Mouse (Mus musculus) kidney, embryonic 16.5 days (tissue): ENCODE results near the gene Foxo4. TPM values are rescaled to one million over a fixed set of nuclear protein-coding genes. Genes with fewer than 3 reads are reported as not detected.

ENCODE experiments used
- ATAC-seq: fragments of 200-750 bp; cut with Nextera tagmentation; 2 replicates; pipeline ENCODE4 v1.8.0; 2017; ENCODE audit warnings: moderate TSS enrichment; ENCODE audit not compliant: low FRiP score, low TSS enrichment
- H3K27ac ChIP-seq: fragments of 300-500 bp; sonication (generic); 2 replicates; pipeline ENCODE4 v1.5.1; 2014; ENCODE audit warnings: low read length
- H3K27me3 ChIP-seq: fragments of 300-500 bp; sonication (generic); 2 replicates; pipeline ENCODE4 v1.6.1; 2014; ENCODE audit warnings: low read length, control low read depth, mixed read lengths; ENCODE audit not compliant: insufficient read depth
- H3K36me3 ChIP-seq: fragments of 300-500 bp; sonication (generic); 2 replicates; pipeline ENCODE4 v1.6.1; 2014; ENCODE audit warnings: low read length, control low read depth, mixed read lengths; ENCODE audit not compliant: insufficient read depth
- H3K4me1 ChIP-seq: fragments of 300-500 bp; sonication (generic); 2 replicates; pipeline ENCODE4 v1.6.1; 2014; ENCODE audit warnings: low read length, control low read depth, mixed read lengths; ENCODE audit not compliant: insufficient read depth
- H3K4me2 ChIP-seq: fragments of 300-500 bp; sonication (generic); replicated peaks from 2 replicates; pipeline ENCODE4 v1.6.1; 2014; ENCODE audit warnings: low read depth, low read length
- H3K4me3 ChIP-seq: fragments of 300-500 bp; sonication (generic); 2 replicates; pipeline ENCODE4 v1.5.1; 2014; ENCODE audit warnings: mild to moderate bottlenecking, low read length
- H3K9ac ChIP-seq: fragments of 300-500 bp; sonication (generic); replicated peaks from 2 replicates; pipeline ENCODE4 v1.6.1; 2014; ENCODE audit warnings: low read length
- H3K9me3 ChIP-seq: fragments of 300-500 bp; sonication (generic); 2 replicates; pipeline ENCODE4 v1.6.1; 2016; ENCODE audit warnings: low read length, control low read depth
- WGBS: fragments of 180-500 bp; shearing (Covaris S2); extraction: QIAGEN DNeasy Blood & Tissue Kit; methylation state at CpG from one replicate; pipeline ENCODE4 v1.1.7; 2014; 5-methylcytosine and 5-hydroxymethylcytosine counted together
- polyA plus RNA-seq: library from polyadenylated mRNA; unstranded; fragments of >200 nt; fragmentation: Nextera tagmentation; extraction: Ambion mirVana; gene quantifications from 2 replicates; pipeline ENCODE4 v1.2.1, GENCODE M21; 2015

Gene Foxo4
- polyA plus RNA-seq, 1 experiment from 2014 or later = 3.3 TPM

GRCm38 (mm10) chrX:101288432-101288831 is 34.1 kb downstream of the Foxo4 start:
- WGBS = 92% methylated on average over 6 of the region's 6 CpGs
- ATAC-seq = no peak
- H3K27ac ChIP-seq = no peak overlapping the region
- H3K4me1 ChIP-seq = no peaks in the 10 kb centered on the region
- H3K36me3 ChIP-seq = peaks cover 71% of the 10 kb centered on the region
- no peaks in the 10 kb centered on the region for H3K9me3 ChIP-seq
- no peak overlapping the region for H3K9ac ChIP-seq
- H3K27me3 ChIP-seq = no peaks in the 10 kb centered on the region; the same call in 1 of the 2 replicates
- H3K4me3 ChIP-seq = no peak overlapping the region
- no peak overlapping the region for H3K4me2 ChIP-seq

- no peak for ATAC-seq
- Histone ChIP-seq H3K9ac (no peak overlapping the region), H3K4me3 (no peak overlapping the region), H3K27ac (no peak overlapping the region), H3K36me3 (peaks cover 69% of the 10 kb centered on the region), H3K4me1 (no peaks in the 10 kb centered on the region), H3K9me3 (no peaks in the 10 kb centered on the region), H3K4me2 (no peak overlapping the region), H3K27me3 (no peaks in the 10 kb centered on the region; the same call in 1 of the 2 replicates)
- WGBS = 89% methylated on average over 7 of the region's 7 CpGs
Observed at GRCm38 (mm10) chrX:101289037-101289436, 34.7 kb downstream of the Foxo4 start.

DNA sequence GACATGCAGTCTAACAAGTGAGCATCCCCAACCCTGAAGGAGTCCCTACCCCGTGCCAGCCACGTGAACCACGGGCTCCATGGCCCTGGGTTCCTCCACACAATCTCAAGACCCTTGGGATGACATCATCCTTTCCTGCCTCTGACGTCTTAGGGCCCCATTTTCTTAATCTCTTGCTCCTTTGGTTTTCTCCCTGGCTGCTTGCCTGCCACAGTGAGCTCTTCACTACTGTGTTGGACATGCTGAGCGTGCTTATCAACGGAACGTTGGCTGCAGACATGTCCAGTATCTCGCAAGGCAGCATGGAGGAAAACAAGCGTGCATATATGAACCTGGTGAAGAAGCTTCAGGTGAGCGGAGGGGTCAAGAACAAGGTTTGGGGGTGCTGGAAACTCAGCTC is 35.8 kb downstream of the Foxo4 start:
- Histone ChIP-seq H3K4me3 (no peak overlapping the region), H3K4me2 (no peak overlapping the region), H3K27me3 (no peaks in the 10 kb centered on the region; the same call in 1 of the 2 replicates), H3K36me3 (peaks cover 61% of the 10 kb centered on the region), H3K4me1 (no peaks in the 10 kb centered on the region), H3K9ac (no peak overlapping the region), H3K27ac (no peak overlapping the region), H3K9me3 (no peaks in the 10 kb centered on the region)
- no peak for ATAC-seq
- 87% methylated on average over 10 of the region's 10 CpGs for WGBS

- peak within 1 kb of the TSS; percentile 54 for H3K9ac ChIP-seq
- H3K27me3 ChIP-seq = peaks cover 5% of the 10 kb centered on the region; the same call in 1 of the 2 replicates
- H3K36me3 ChIP-seq = peaks cover 8% of the 10 kb centered on the region; the same call in 1 of the 2 replicates
- no peaks in the 10 kb centered on the region for H3K9me3 ChIP-seq
- H3K4me3 ChIP-seq = peak within 1 kb of the TSS; percentile 40
- peak; percentile 19; the same call in 1 of the 2 replicates for ATAC-seq
- peak within 1 kb of the TSS; percentile 55 for H3K4me2 ChIP-seq
- H3K27ac ChIP-seq = no peak within 1 kb of the TSS
- H3K4me1 ChIP-seq = no peaks in the 10 kb centered on the region
- 21% methylated on average over 15 of the region's 24 CpGs for WGBS
Observed at GRCm38 (mm10) chrX:101299055-101299454, 44.7 kb downstream of the Foxo4 start, which contains the start of gene Nlgn3. TSS of gene Nlgn3 (plus strand) at chrX:101299168.

- Histone ChIP-seq H3K9me3 (no peaks in the 10 kb centered on the region), H3K9ac (peak overlapping the region; percentile 54), H3K4me3 (peak overlapping the region; percentile 40), H3K27ac (no peak overlapping the region), H3K4me1 (no peaks in the 10 kb centered on the region), H3K36me3 (peaks cover 8% of the 10 kb centered on the region; the same call in 1 of the 2 replicates), H3K27me3 (peaks cover 9% of the 10 kb centered on the region; the same call in 1 of the 2 replicates), H3K4me2 (peak overlapping the region; percentile 55)
- 25% methylated on average over 11 of the region's 13 CpGs for WGBS
- peak; percentile 43; the same call in 1 of the 2 replicates for ATAC-seq
Observed at GRCm38 (mm10) chrX:101299473-101300426, 45.4 kb downstream of the Foxo4 start.

DNA sequence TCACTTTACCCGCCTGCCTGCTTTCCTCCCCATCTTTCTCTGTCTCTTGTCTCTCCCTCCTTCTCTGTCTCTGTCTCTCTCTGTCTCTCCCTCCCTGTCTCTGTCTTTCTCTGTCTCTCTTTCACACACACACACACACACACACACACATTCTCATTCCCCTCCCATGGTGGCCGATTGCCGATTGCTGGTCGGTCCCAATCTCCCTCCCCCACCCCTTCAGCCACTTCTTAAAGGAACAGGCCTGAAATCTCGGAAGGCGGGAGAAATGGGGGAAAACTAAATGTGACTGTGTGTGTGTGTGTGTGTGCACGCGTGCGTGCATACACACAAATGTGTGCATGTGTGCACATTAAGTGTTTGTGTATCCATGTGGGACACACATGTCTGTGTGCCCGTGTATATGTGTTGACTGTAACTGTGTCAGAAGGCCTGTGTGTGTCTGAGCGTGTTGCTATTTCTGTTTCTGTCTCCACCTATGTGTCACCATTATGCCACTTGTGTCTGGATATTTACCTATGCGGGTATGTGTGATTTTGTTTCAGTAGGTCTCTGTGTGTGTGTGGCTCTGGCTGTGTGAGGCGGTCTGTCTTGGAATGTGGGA is 46.2 kb downstream of the Foxo4 start:
- Histone ChIP-seq H3K4me1 (no peaks in the 10 kb centered on the region), H3K4me3 (peak overlapping the region; percentile 40), H3K4me2 (peak overlapping the region; percentile 55), H3K9me3 (no peaks in the 10 kb centered on the region), H3K27ac (no peak overlapping the region), H3K27me3 (peaks cover 12% of the 10 kb centered on the region; the same call in 1 of the 2 replicates), H3K9ac (peak overlapping the region; percentile 22; the same call in 1 of the 2 replicates), H3K36me3 (peaks cover 8% of the 10 kb centered on the region; the same call in 1 of the 2 replicates)
- 0 out of 2 replicates have a peak, but pooled peaks have one; percentile 9 for ATAC-seq
- WGBS = 45% methylated on average over 13 of the region's 13 CpGs

DNA sequence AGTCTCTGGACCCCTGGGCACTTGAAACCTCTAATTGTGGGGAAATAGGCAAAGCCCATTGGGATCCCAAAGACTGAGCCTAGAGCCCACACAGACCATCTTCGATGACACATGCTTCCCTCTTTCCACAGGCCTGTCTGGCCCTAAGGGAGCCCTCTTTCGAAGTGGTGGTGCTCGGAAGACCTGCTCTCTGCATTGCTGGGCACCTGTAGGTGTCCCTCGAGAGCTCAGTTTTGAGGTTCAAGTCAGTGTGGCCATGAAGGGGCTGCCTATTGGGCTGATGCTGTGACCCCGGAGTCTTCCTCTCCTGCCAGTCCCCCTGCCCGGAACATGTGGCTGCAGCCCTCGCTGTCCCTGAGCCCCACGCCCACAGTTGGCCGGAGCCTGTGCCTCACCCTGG is 47.3 kb downstream of the Foxo4 start:
- Histone ChIP-seq H3K9me3 (no peaks in the 10 kb centered on the region), H3K36me3 (peaks cover 4% of the 10 kb centered on the region; the same call in 1 of the 2 replicates), H3K4me3 (no peak overlapping the region), H3K27ac (no peak overlapping the region), H3K4me2 (no peak overlapping the region), H3K4me1 (no peaks in the 10 kb centered on the region), H3K27me3 (peaks cover 12% of the 10 kb centered on the region; the same call in 1 of the 2 replicates), H3K9ac (no peak overlapping the region)
- ATAC-seq = no peak
- WGBS = 72% methylated on average over 9 of the region's 9 CpGs

- H3K4me1 ChIP-seq = no peaks in the 10 kb centered on the region
- no peak overlapping the region for H3K9ac ChIP-seq
- no peaks in the 10 kb centered on the region for H3K9me3 ChIP-seq
- 51% methylated on average over 2 of the region's 2 CpGs for WGBS
- H3K27ac ChIP-seq = no peak overlapping the region
- peaks cover 17% of the 10 kb centered on the region; the same call in 1 of the 2 replicates for H3K27me3 ChIP-seq
- no peaks in the 10 kb centered on the region for H3K36me3 ChIP-seq
- ATAC-seq = no peak
- no peak overlapping the region for H3K4me3 ChIP-seq
- H3K4me2 ChIP-seq = no peak overlapping the region
Observed at GRCm38 (mm10) chrX:101304646-101305045, 50.3 kb downstream of the Foxo4 start.

DNA sequence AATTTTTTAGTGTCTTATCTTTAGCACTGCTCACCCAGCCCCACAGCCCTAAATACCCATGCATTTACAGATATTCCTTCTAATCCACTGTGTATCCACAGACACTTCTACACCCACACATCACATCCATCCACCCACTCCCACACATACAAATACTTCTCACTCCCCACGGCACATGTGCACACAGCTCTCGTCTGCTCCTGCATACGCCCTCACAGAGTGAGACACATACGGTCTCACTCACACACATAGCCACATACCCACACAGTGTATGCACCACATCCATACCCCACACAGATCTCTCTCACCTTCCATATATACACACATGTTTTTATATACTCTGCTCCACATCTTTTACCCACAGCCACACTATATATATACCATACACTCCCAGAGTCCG is 55.0 kb downstream of the Foxo4 start:
- H3K4me1 ChIP-seq = no peaks in the 10 kb centered on the region
- H3K9ac ChIP-seq = no peak overlapping the region
- H3K27ac ChIP-seq = no peak overlapping the region
- H3K36me3 ChIP-seq = no peaks in the 10 kb centered on the region
- no peak overlapping the region for H3K4me2 ChIP-seq
- WGBS = 83% methylated on average over 5 of the region's 5 CpGs
- ATAC-seq = no peak
- no peaks in the 10 kb centered on the region for H3K9me3 ChIP-seq
- peaks cover 19% of the 10 kb centered on the region; the same call in 1 of the 2 replicates for H3K27me3 ChIP-seq
- no peak overlapping the region for H3K4me3 ChIP-seq
